Mouse (Mus musculus): ENCODE measurements at regions not wholly inside any gene's neighbourhood (a gene's known extent, or its start where the extent isn't known, plus 50 kb on each side); places are given as distances from the start of the nearest gene placed in this dataset.
"Not testable (repeated sequence)": the region's sequence is repeated elsewhere in the genome, so short reads cannot be mapped to it uniquely, and the experiment has no call there.

- DNase-seq (ENCODE audit: low spot score), result no peak
These were observed 162.1 kb upstream of the Zfp637 start for GRCm38 (mm10) chr6:117678877-117679276.

GRCm38 (mm10) chr6:117686212-117686611 lies 154.8 kb upstream of the Zfp637 start:
- DNase-seq (ENCODE audit: low spot score), result no peak

GRCm38 (mm10) chr6:117687045-117687444 lies 153.9 kb upstream of the Zfp637 start:
- peak; percentile 44 for DNase-seq (ENCODE audit: low spot score)

- no peak for DNase-seq (ENCODE audit: low spot score)
These were observed 152.3 kb upstream of the Zfp637 start for GRCm38 (mm10) chr6:117688664-117689178.

GRCm38 (mm10) chr6:117700286-117700685 lies 140.7 kb upstream of the Zfp637 start:
- DNase-seq (ENCODE audit: low spot score), result no peak

GRCm38 (mm10) chr6:117701547-117701946 lies 139.4 kb upstream of the Zfp637 start:
- no peak for DNase-seq (ENCODE audit: low spot score)

- DNase-seq (ENCODE audit: low spot score), result no peak
These were observed 135.0 kb upstream of the Zfp637 start for GRCm38 (mm10) chr6:117706006-117706405.

- DNase-seq (ENCODE audit: low spot score), result no peak
These were observed 131.8 kb upstream of the Zfp637 start for GRCm38 (mm10) chr6:117709212-117709611.

GRCm38 (mm10) chr6:117715056-117715777 lies 125.8 kb upstream of the Zfp637 start:
- DNase-seq (ENCODE audit: low spot score), result peak; percentile 2

- DNase-seq (ENCODE audit: low spot score), result not testable (repeated sequence)
These were observed 124.6 kb upstream of the Zfp637 start for GRCm38 (mm10) chr6:117716422-117716821.

GRCm38 (mm10) chr6:117752338-117752737 lies 88.6 kb upstream of the Zfp637 start:
- DNase-seq (ENCODE audit: low spot score), result not testable (repeated sequence)

GRCm38 (mm10) chr6:117755682-117756081 lies 85.3 kb upstream of the Zfp637 start:
- not testable (repeated sequence) for DNase-seq (ENCODE audit: low spot score)

GRCm38 (mm10) chr6:117756176-117756575 lies 84.8 kb upstream of the Zfp637 start:
- DNase-seq (ENCODE audit: low spot score), result no peak

- DNase-seq (ENCODE audit: low spot score), result peak; percentile 53
These were observed 82.5 kb upstream of the Zfp637 start for GRCm38 (mm10) chr6:117758516-117758915.

- DNase-seq (ENCODE audit: low spot score), result no peak
These were observed 69.5 kb upstream of the Zfp637 start for GRCm38 (mm10) chr6:117771506-117771905.

GRCm38 (mm10) chr6:117772396-117772795 lies 68.6 kb upstream of the Zfp637 start:
- no peak for DNase-seq (ENCODE audit: low spot score)

GRCm38 (mm10) chr6:117775304-117776050 lies 65.5 kb upstream of the Zfp637 start:
- no peak for DNase-seq (ENCODE audit: low spot score)

- no peak for DNase-seq (ENCODE audit: low spot score)
These were observed 63.0 kb upstream of the Zfp637 start for GRCm38 (mm10) chr6:117778027-117778426.

GRCm38 (mm10) chr6:117778481-117778880 lies 62.5 kb upstream of the Zfp637 start:
- DNase-seq (ENCODE audit: low spot score), result no peak

- DNase-seq (ENCODE audit: low spot score), result no peak
These were observed 62.0 kb upstream of the Zfp637 start for GRCm38 (mm10) chr6:117779020-117779419.

- peak; percentile 20 for DNase-seq (ENCODE audit: low spot score)
These were observed 52.1 kb upstream of the Zfp637 start for GRCm38 (mm10) chr6:117788580-117789540.

- DNase-seq (ENCODE audit: low spot score), result no peak
These were observed 50.4 kb upstream of the Zfp637 start for GRCm38 (mm10) chr6:117790581-117790980.
